Mouse (Mus musculus): Measurements from ENCODE around the gene Ralgps2. TPM values are rescaled to one million over a fixed set of nuclear protein-coding genes. Genes with fewer than 3 reads are reported as not detected.

The Ralgps2 gene
- total and polyA plus RNA-seq, 3 experiments = 9.3 to 24.5 (median 24.2) TPM

- H3K9me3 ChIP-seq (replicated peaks) = no peaks in the 10 kb centered on the region
- H3K4me3 ChIP-seq (ENCODE audit: low read depth, low read length) = peak overlapping the region; percentile 15; the same call in 1 of the 2 replicates
- H3K27me3 ChIP-seq (ENCODE audit: insufficient read depth, low read length) = peaks cover 3% of the 10 kb centered on the region; the same call in 1 of the 2 replicates
- no peak for DNase-seq (ENCODE audit: low spot score)
- ATAC-seq (ENCODE audit: extremely low read depth, insufficient number of reproducible peaks, low FRiP score, poor library complexity, severe bottlenecking) = peak; percentile 49; the same call in 1 of the 2 replicates
- H3K4me1 ChIP-seq (ENCODE audit: insufficient read depth, low read depth, low read length) = 0 out of 2 replicates have a peak, but pooled peaks cover 2% of the 10 kb centered on the region
- H3K36me3 ChIP-seq (replicated peaks) = peaks cover 2% of the 10 kb centered on the region
- TF ChIP-seq GATA2 (IDR thresholded peaks at IDR 0.05; ENCODE audit: borderline replicate concordance, low read depth, low read length) = no peak
- TF ChIP-seq POLR2AphosphoS5 (IDR thresholded peaks at IDR 0.05; ENCODE audit: insufficient replicate concordance, low read depth, low read length) = no peak
- no peak for TF ChIP-seq GATA1 (IDR thresholded peaks at IDR 0.05; ENCODE audit: borderline replicate concordance, low read length)
- TF ChIP-seq TAL1 (conservative IDR thresholded peaks at IDR 0.05; ENCODE audit: low read depth, low read length) = no peak
- TF ChIP-seq CTCF (IDR thresholded peaks at IDR 0.05; ENCODE audit: low read depth, low read length) = no peak
These were observed 97.6 kb downstream of the Ralgps2 start for GRCm38 (mm10) chr1:156841625-156842339.

GRCm38 (mm10) chr1:156838695-156839094, 100.7 kb downstream of the Ralgps2 start:
- Histone ChIP-seq H3K9me3 (replicated peaks) (no peaks in the 10 kb centered on the region), H3K4me3 (ENCODE audit: low read depth, low read length) (no peak overlapping the region), H3K4me1 (ENCODE audit: insufficient read depth, low read depth, low read length) (0 out of 2 replicates have a peak, but pooled peaks cover 2% of the 10 kb centered on the region), H3K27me3 (ENCODE audit: insufficient read depth, low read length) (peaks cover 2% of the 10 kb centered on the region; the same call in 1 of the 2 replicates), H3K36me3 (replicated peaks) (peaks cover 2% of the 10 kb centered on the region)
- TF ChIP-seq TAL1 (conservative IDR thresholded peaks at IDR 0.05; ENCODE audit: low read depth, low read length) (no peak), GATA1 (IDR thresholded peaks at IDR 0.05; ENCODE audit: borderline replicate concordance, low read length) (no peak), CTCF (IDR thresholded peaks at IDR 0.05; ENCODE audit: low read depth, low read length) (no peak), GATA2 (IDR thresholded peaks at IDR 0.05; ENCODE audit: borderline replicate concordance, low read depth, low read length) (no peak), POLR2AphosphoS5 (IDR thresholded peaks at IDR 0.05; ENCODE audit: insufficient replicate concordance, low read depth, low read length) (no peak)
- DNase-seq (ENCODE audit: low spot score) (no peak), ATAC-seq (ENCODE audit: extremely low read depth, insufficient number of reproducible peaks, low FRiP score, poor library complexity, severe bottlenecking) (no peak)

- no peak for TF ChIP-seq GATA1 (IDR thresholded peaks at IDR 0.05; ENCODE audit: borderline replicate concordance, low read length)
- TF ChIP-seq CTCF (IDR thresholded peaks at IDR 0.05; ENCODE audit: low read depth, low read length) = no peak
- TF ChIP-seq POLR2AphosphoS5 (IDR thresholded peaks at IDR 0.05; ENCODE audit: insufficient replicate concordance, low read depth, low read length) = no peak
- no peak for TF ChIP-seq TAL1 (conservative IDR thresholded peaks at IDR 0.05; ENCODE audit: low read depth, low read length)
- no peak for TF ChIP-seq GATA2 (IDR thresholded peaks at IDR 0.05; ENCODE audit: borderline replicate concordance, low read depth, low read length)
- peaks cover 2% of the 10 kb centered on the region for H3K36me3 ChIP-seq (replicated peaks)
- H3K4me1 ChIP-seq (ENCODE audit: insufficient read depth, low read depth, low read length) = 0 out of 2 replicates have a peak, but pooled peaks cover 2% of the 10 kb centered on the region
- H3K4me3 ChIP-seq (ENCODE audit: low read depth, low read length) = no peak within 1 kb of the TSS
- no peaks in the 10 kb centered on the region for H3K9me3 ChIP-seq (replicated peaks)
- ATAC-seq (ENCODE audit: extremely low read depth, insufficient number of reproducible peaks, low FRiP score, poor library complexity, severe bottlenecking) (no peak), DNase-seq (ENCODE audit: low spot score) (no peak)
- peaks cover 2% of the 10 kb centered on the region; the same call in 1 of the 2 replicates for H3K27me3 ChIP-seq (ENCODE audit: insufficient read depth, low read length)
These were observed 101.2 kb downstream of the Ralgps2 start, which contains the start of gene Angptl1 for GRCm38 (mm10) chr1:156838177-156838576. Gene Angptl1, plus strand, starts transcription at chr1:156838562.

- DNase-seq (ENCODE audit: low spot score) (no peak), ATAC-seq (ENCODE audit: extremely low read depth, insufficient number of reproducible peaks, low FRiP score, poor library complexity, severe bottlenecking) (no peak)
- TF ChIP-seq GATA2 (IDR thresholded peaks at IDR 0.05; ENCODE audit: borderline replicate concordance, low read depth, low read length) (no peak), TAL1 (conservative IDR thresholded peaks at IDR 0.05; ENCODE audit: low read depth, low read length) (no peak), GATA1 (IDR thresholded peaks at IDR 0.05; ENCODE audit: borderline replicate concordance, low read length) (no peak), POLR2AphosphoS5 (IDR thresholded peaks at IDR 0.05; ENCODE audit: insufficient replicate concordance, low read depth, low read length) (no peak), CTCF (IDR thresholded peaks at IDR 0.05; ENCODE audit: low read depth, low read length) (no peak)
- Histone ChIP-seq H3K27me3 (ENCODE audit: insufficient read depth, low read length) (no peaks in the 10 kb centered on the region), H3K4me1 (ENCODE audit: insufficient read depth, low read depth, low read length) (no peaks in the 10 kb centered on the region), H3K4me3 (ENCODE audit: low read depth, low read length) (no peak overlapping the region), H3K36me3 (replicated peaks) (peaks cover 1% of the 10 kb centered on the region), H3K9me3 (replicated peaks) (no peaks in the 10 kb centered on the region)
These were observed 120.2 kb downstream of the Ralgps2 start for GRCm38 (mm10) chr1:156819236-156819635.

GRCm38 (mm10) chr1:156813485-156813884, 125.9 kb downstream of the Ralgps2 start:
- DNase-seq (ENCODE audit: low spot score) = no peak
- ATAC-seq (ENCODE audit: extremely low read depth, insufficient number of reproducible peaks, low FRiP score, poor library complexity, severe bottlenecking) = no peak
- no peak overlapping the region for H3K4me3 ChIP-seq (ENCODE audit: low read depth, low read length)
- peaks cover 6% of the 10 kb centered on the region; the same call in 1 of the 2 replicates for H3K27me3 ChIP-seq (ENCODE audit: insufficient read depth, low read length)
- no peaks in the 10 kb centered on the region for H3K9me3 ChIP-seq (replicated peaks)
- peaks cover 4% of the 10 kb centered on the region for H3K36me3 ChIP-seq (replicated peaks)
- no peaks in the 10 kb centered on the region for H3K4me1 ChIP-seq (ENCODE audit: insufficient read depth, low read depth, low read length)
- no peak for TF ChIP-seq POLR2AphosphoS5 (IDR thresholded peaks at IDR 0.05; ENCODE audit: insufficient replicate concordance, low read depth, low read length)
- TF ChIP-seq TAL1 (conservative IDR thresholded peaks at IDR 0.05; ENCODE audit: low read depth, low read length) = no peak
- TF ChIP-seq CTCF (IDR thresholded peaks at IDR 0.05; ENCODE audit: low read depth, low read length) = no peak
- TF ChIP-seq GATA2 (IDR thresholded peaks at IDR 0.05; ENCODE audit: borderline replicate concordance, low read depth, low read length) = no peak
- TF ChIP-seq GATA1 (IDR thresholded peaks at IDR 0.05; ENCODE audit: borderline replicate concordance, low read length) = no peak

- H3K4me3 ChIP-seq (ENCODE audit: low read depth, low read length) = no peak overlapping the region
- ATAC-seq (ENCODE audit: extremely low read depth, insufficient number of reproducible peaks, low FRiP score, poor library complexity, severe bottlenecking) (no peak), DNase-seq (ENCODE audit: low spot score) (no peak)
- TF ChIP-seq CTCF (IDR thresholded peaks at IDR 0.05; ENCODE audit: low read depth, low read length) (no peak), TAL1 (conservative IDR thresholded peaks at IDR 0.05; ENCODE audit: low read depth, low read length) (no peak), POLR2AphosphoS5 (IDR thresholded peaks at IDR 0.05; ENCODE audit: insufficient replicate concordance, low read depth, low read length) (no peak), GATA1 (IDR thresholded peaks at IDR 0.05; ENCODE audit: borderline replicate concordance, low read length) (no peak), GATA2 (IDR thresholded peaks at IDR 0.05; ENCODE audit: borderline replicate concordance, low read depth, low read length) (no peak)
- H3K36me3 ChIP-seq (replicated peaks) = peaks cover 4% of the 10 kb centered on the region
- H3K27me3 ChIP-seq (ENCODE audit: insufficient read depth, low read length) = peaks cover 9% of the 10 kb centered on the region; the same call in 1 of the 2 replicates
- no peaks in the 10 kb centered on the region for H3K4me1 ChIP-seq (ENCODE audit: insufficient read depth, low read depth, low read length)
- no peaks in the 10 kb centered on the region for H3K9me3 ChIP-seq (replicated peaks)
These were observed 126.7 kb downstream of the Ralgps2 start for GRCm38 (mm10) chr1:156812716-156813115.
